Mouse (Mus musculus): ENCODE data around the gene Tnfsf4. TPM values are rescaled to one million over a fixed set of nuclear protein-coding genes. Genes with fewer than 3 reads are reported as not detected.

Gene Tnfsf4
- polyA plus RNA-seq (2015; fragmentation: Nextera tagmentation; extraction: Ambion mirVana), result not detected in 2 replicates

GRCm38 (mm10) chr1:161394931-161395459, at the start of gene Tnfsf4:
TSS of gene Tnfsf4 (plus strand) at chr1:161395409.

Other genes with a start within 250 kb of the Tnfsf4 start
- gene Tex50, start 236.1 kb upstream of the Tnfsf4 start, polyA plus RNA-seq (2015; fragmentation: Nextera tagmentation; extraction: Ambion mirVana), result 0.32 TPM in 2 replicates
- 275 and 287 TPM in 2 replicates for gene Prdx6, start 144.2 kb upstream of the Tnfsf4 start, polyA plus RNA-seq (2015; fragmentation: Nextera tagmentation; extraction: Ambion mirVana)
- not detected in 2 replicates for gene Tnfsf18, start 99.2 kb downstream of the Tnfsf4 start, polyA plus RNA-seq (2015; fragmentation: Nextera tagmentation; extraction: Ambion mirVana)

Data from neural tube, postnatal 0 days (tissue).